Mouse (Mus musculus): ENCODE data around the gene Gm13889. TPM values are rescaled to one million over a fixed set of nuclear protein-coding genes. Genes with fewer than 3 reads are reported as not detected.

Gene Gm13889
- polyA plus RNA-seq, 1 experiment = 51.8 TPM

DNA sequence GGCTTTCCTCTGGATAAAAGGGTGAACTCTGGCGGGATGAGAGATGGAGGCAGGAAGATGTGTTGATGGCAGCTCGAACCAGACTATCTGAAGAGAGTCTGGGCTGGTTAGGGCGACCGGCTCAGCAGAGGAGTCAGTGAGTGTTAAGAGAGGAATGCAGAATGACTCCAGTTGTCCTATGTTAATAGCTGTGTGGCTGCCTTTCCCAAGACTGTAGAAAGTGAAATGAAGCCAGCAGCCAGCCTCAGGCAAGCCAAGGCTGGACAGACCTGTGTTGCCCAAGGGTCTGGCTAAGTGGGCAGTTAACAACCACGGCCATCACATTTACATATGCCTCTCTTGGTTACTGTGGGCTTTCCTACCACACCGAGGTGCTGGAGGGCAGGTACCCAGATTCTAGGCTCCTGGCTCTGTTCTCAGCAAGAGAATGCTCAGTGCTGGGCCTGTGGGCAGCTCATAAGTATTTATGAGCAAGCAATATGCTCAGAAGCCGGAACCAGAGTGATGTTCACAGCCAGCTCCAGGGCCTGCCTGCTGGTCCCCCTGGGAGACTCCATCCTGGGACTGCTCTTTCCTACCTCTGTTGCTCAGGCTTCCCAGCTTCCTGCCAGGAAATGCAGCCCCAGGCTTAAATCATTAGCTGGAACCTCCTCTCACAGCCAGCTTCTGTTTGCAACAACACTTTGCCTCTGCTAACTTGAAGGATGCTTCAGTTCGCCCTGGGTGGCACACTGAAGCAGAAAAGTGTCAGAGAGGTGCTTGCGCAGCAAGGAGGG is 49.3 kb downstream of the Gm13889 start:
- no peak overlapping the region for H3K4me3 ChIP-seq (replicated peaks; ENCODE audit: extremely low read depth, low read depth, low read length)
- H3K4me1 ChIP-seq (ENCODE audit: control insufficient read depth, insufficient read depth, low read length) = peaks cover 10% of the 10 kb centered on the region
- no peak for DNase-seq
- TF ChIP-seq CTCF (IDR thresholded peaks at IDR 0.05; ENCODE audit: insufficient read depth, low read length) (no peak), POLR2A (IDR thresholded peaks at IDR 0.05; ENCODE audit: borderline replicate concordance, extremely low read depth, low read depth, low read length) (no peak)
- WGBS = 61% methylated on average over 9 of the region's 9 CpGs

DNA sequence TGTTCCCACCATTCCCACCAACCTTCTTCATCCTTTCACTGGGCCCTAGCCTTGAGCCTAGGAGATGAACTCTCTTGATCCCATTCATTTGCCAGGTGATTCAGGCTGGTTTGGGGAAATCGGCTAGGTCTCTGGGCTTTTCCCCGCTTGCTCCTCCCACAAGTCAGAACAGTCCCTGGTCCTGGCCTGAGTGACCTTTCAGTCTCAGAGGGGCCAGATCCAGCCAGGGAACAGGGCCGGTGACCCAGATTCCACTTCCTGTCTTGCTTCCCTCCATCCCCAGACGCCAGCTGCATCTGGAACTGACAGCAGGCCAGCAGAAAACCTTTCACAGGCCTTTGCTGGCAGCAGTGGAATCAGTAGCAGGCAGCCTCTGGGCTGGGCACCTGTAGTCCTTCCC is 50.7 kb downstream of the Gm13889 start:
- no peak overlapping the region for H3K4me3 ChIP-seq (replicated peaks; ENCODE audit: extremely low read depth, low read depth, low read length)
- 55% methylated on average over 4 of the region's 4 CpGs for WGBS
- TF ChIP-seq POLR2A (IDR thresholded peaks at IDR 0.05; ENCODE audit: borderline replicate concordance, extremely low read depth, low read depth, low read length) (no peak), CTCF (IDR thresholded peaks at IDR 0.05; ENCODE audit: insufficient read depth, low read length) (no peak)
- peaks cover 10% of the 10 kb centered on the region for H3K4me1 ChIP-seq (ENCODE audit: control insufficient read depth, insufficient read depth, low read length)
- no peak for DNase-seq

Other genes starting within 250 kb of the Gm13889 start
- 58.3 and 59.5 TPM in 2 replicates for gene Ext2, start 134.6 kb downstream of the Gm13889 start, polyA plus RNA-seq (2012; rRNA removed)
- gene Accs, start 107.3 kb downstream of the Gm13889 start, polyA plus RNA-seq (2012; rRNA removed) = 17.5 and 19.1 TPM in 2 replicates
- gene Accsl, start 88.0 kb downstream of the Gm13889 start, polyA plus RNA-seq (2012; rRNA removed) = 0.08 TPM in 1 of 2 replicates, not detected in the other
- gene Gm27027, start 39.2 kb upstream of the Gm13889 start, polyA plus RNA-seq (2012; rRNA removed) = not detected in 2 replicates
- 28.2 and 36.6 TPM in 2 replicates for gene Alkbh3, start 53.6 kb upstream of the Gm13889 start, polyA plus RNA-seq (2012; rRNA removed)
- gene Hsd17b12, start 200.8 kb upstream of the Gm13889 start, polyA plus RNA-seq (2012; rRNA removed) = 21.1 and 27.4 TPM in 2 replicates

Data from lung, adult 2 months (tissue).